Mouse (Mus musculus): ENCODE data around the gene Cdc42ep1. TPM values are rescaled to one million over a fixed set of nuclear protein-coding genes. Genes with fewer than 3 reads are reported as not detected.
A peak's percentile ranks its signal among the peaks of the same experiment; 100 is the strongest.

Cdc42ep1 gene
- polyA plus RNA-seq, 1 experiment from 2014 or later: 15.9 TPM

DNA sequence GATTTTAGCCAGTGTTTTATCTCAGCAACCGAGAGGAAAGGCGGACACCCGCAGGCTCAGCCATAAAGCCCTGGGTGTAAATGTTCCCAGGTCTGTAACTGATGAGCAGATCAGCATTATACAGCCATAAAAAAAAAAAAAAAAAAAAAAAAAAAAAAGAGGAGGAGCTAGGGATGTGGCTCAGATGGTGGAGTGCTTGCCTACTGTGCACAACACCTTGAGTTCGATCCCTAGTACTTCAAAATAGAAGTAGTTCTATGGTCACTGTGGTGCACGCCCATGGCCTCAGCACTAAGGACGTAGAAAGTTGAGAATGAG, 26.4 kb upstream of the Cdc42ep1 start:
- no peak overlapping the region for H3K27ac ChIP-seq (ENCODE audit: low read depth, low read length)
- H3K9ac ChIP-seq (ENCODE audit: low read depth, low read length): no peak overlapping the region
- H3K4me2 ChIP-seq (ENCODE audit: low read length): no peak overlapping the region
- H3K4me3 ChIP-seq (ENCODE audit: low read length): no peak overlapping the region
- H3K9me3 ChIP-seq (ENCODE audit: control insufficient read depth, low read length): no peaks in the 10 kb centered on the region
- H3K36me3 ChIP-seq (ENCODE audit: control insufficient read depth, insufficient read depth, low read length): no peaks in the 10 kb centered on the region
- H3K27me3 ChIP-seq (replicated peaks; ENCODE audit: control insufficient read depth, insufficient read depth, low read length): no peaks in the 10 kb centered on the region
- no peaks in the 10 kb centered on the region for H3K4me1 ChIP-seq (ENCODE audit: control insufficient read depth, insufficient read depth, low read depth, low read length)
- ATAC-seq: no peak
- WGBS: 76% methylated on average over 6 of the region's 6 CpGs

DNA sequence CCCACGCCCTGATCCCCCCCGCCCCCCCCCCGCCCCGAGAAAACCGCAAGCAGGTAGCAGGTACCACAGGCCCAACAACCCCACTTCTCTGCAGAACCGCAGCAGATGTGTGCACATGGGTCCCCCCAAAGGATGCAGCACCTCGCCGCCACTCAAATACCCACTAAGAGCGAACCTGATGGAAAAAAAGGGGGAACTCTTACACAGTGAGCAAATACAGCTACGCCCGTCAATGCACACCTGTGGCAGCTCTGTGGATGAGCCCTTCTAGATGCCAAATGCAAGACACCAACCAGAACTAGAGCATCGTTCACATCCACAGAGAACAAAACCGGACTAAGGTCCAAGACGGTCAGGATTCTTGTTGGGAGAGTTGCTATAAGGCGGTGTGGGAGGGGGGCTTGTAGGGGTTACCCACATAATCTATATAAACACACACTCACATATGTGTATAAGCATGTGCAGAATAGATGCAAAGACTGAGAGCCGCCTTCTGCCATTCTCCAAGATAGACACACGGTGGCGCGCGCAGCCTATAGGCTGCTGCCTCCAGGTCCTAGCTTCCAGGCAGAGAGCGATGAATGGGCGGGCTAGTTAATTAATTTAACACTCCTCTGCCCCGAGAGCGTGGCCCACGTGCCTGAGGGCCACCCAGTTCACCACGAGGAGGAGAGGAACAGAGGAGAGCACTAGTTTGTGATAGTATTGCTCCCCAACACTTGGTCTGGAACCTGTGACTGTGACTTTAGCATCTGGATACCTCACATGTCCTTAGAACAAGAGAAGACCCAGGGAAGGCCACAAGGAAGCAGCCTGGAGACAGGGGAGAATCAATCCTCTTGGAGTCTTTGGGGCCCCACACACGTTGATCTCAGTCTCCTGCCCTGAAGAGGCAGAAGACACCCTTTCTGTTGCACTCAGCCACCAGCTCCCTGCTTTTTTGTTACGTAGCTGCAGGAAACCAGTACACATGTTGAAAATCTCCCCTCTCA, 15.9 kb upstream of the Cdc42ep1 start:
- Histone ChIP-seq H3K36me3 (ENCODE audit: control insufficient read depth, insufficient read depth, low read length) (no peaks in the 10 kb centered on the region), H3K9me3 (ENCODE audit: control insufficient read depth, low read length) (no peaks in the 10 kb centered on the region), H3K4me2 (ENCODE audit: low read length) (no peak overlapping the region), H3K27me3 (replicated peaks; ENCODE audit: control insufficient read depth, insufficient read depth, low read length) (no peaks in the 10 kb centered on the region), H3K27ac (ENCODE audit: low read depth, low read length) (no peak overlapping the region), H3K4me1 (ENCODE audit: control insufficient read depth, insufficient read depth, low read depth, low read length) (peaks cover 4% of the 10 kb centered on the region), H3K4me3 (ENCODE audit: low read length) (no peak overlapping the region), H3K9ac (ENCODE audit: low read depth, low read length) (no peak overlapping the region)
- ATAC-seq: peak; percentile 69
- 23% methylated on average over 28 of the region's 28 CpGs for WGBS

DNA sequence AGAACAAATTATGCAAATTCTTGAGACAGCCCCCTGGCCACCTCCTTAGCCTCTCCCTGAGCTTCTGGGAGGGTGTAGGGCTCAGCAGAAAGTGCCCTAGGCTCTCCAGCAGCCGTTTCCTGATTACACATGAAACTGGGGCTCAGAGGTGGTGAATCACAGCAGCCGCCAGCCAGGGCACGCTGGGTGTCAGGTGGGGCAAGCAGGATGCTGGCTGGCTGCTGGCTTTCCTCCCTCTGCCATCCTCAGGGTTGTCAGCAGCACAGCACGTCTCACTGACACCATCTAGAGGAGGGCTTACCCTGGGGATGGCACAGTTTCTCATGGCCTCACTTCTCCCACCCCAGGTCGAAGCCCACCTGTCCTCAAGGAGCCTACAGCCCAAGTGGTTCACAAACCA, 14.1 kb upstream of the Cdc42ep1 start:
- 17% methylated on average over 5 of the region's 5 CpGs for WGBS
- ATAC-seq: no peak
- Histone ChIP-seq H3K4me2 (ENCODE audit: low read length) (no peak overlapping the region), H3K27me3 (replicated peaks; ENCODE audit: control insufficient read depth, insufficient read depth, low read length) (no peaks in the 10 kb centered on the region), H3K4me3 (ENCODE audit: low read length) (no peak overlapping the region), H3K4me1 (ENCODE audit: control insufficient read depth, insufficient read depth, low read depth, low read length) (peaks cover 10% of the 10 kb centered on the region), H3K36me3 (ENCODE audit: control insufficient read depth, insufficient read depth, low read length) (no peaks in the 10 kb centered on the region), H3K9me3 (ENCODE audit: control insufficient read depth, low read length) (no peaks in the 10 kb centered on the region), H3K9ac (ENCODE audit: low read depth, low read length) (peak overlapping the region; percentile 4; the same call in 1 of the 2 replicates), H3K27ac (ENCODE audit: low read depth, low read length) (no peak overlapping the region)

DNA sequence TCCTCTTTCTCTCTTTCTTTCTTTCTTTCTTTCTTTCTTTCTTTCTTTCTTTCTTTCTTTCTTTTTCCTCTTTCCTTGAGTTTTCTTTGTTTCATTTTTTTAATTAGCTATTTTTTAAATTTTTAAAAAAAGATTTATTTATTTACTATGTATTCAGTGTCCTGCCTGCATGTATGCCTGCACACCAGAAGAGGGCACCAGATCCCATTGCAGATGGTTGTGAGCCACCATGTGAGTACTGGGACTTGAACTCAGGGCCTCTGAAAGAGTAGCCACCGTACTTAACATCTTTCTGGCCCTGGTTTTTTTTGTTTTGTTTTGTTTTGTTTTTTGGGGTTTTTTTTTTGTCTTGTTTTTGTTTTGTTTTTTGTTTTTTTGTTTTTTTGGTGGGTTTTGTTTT, 12.8 kb upstream of the Cdc42ep1 start:
- Histone ChIP-seq H3K27me3 (replicated peaks; ENCODE audit: control insufficient read depth, insufficient read depth, low read length) (no peaks in the 10 kb centered on the region), H3K4me3 (ENCODE audit: low read length) (no peak overlapping the region), H3K9ac (ENCODE audit: low read depth, low read length) (no peak overlapping the region), H3K27ac (ENCODE audit: low read depth, low read length) (no peak overlapping the region), H3K4me1 (ENCODE audit: control insufficient read depth, insufficient read depth, low read depth, low read length) (peaks cover 15% of the 10 kb centered on the region), H3K9me3 (ENCODE audit: control insufficient read depth, low read length) (no peaks in the 10 kb centered on the region), H3K36me3 (ENCODE audit: control insufficient read depth, insufficient read depth, low read length) (no peaks in the 10 kb centered on the region), H3K4me2 (ENCODE audit: low read length) (no peak overlapping the region)
- WGBS: 90% methylated on average over 1 of the region's 1 CpGs
- no peak for ATAC-seq

DNA sequence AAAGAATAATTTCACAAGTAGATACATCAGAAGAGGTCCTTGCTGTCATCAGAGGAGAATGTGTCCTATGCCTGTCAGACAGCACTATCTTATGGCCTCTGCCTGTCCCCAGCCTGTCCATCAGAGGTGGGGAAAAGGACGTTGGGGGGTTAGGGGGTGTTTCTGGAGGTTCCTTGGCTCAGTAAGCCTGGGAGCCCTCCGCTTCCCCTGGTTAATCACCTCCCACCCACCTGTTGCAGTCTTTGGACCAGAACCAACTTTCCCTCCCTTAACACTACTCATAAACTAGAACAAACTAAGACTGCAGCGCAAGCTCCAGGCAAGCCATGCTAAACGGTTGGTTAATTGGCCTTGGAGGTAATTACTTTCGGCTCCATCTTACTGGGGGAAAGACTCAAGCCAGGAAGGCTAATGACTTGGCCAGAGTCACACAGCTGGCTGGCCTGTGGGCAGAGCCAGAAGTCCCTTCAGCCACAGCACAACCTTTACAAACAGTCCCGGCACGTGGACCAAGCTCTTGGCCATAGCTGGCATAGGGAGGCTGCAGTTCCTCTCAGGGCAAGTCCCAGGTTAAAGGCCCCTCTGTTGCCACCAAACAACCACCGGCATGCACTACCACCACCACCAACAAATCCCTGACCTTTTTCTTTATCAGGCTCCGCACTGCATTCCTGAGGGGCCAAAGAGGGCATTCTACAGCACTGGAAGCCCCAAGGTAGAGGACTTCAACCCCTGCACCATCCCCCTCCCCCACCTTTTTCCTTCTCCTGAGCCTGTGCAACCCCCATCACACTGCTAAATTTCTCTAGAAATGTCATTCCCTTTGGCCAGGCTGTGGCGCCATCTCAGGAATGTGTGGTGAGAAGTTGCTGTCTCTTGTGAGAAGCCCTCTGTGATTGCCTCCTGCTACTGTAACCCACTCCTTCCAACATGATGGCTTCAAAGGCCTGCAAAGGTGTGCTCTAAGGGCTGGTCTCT, 11.4 kb upstream of the Cdc42ep1 start:
- no peak overlapping the region for H3K27ac ChIP-seq (ENCODE audit: low read depth, low read length)
- no peak for ATAC-seq
- 71% methylated on average over 10 of the region's 10 CpGs for WGBS
- H3K9ac ChIP-seq (ENCODE audit: low read depth, low read length): no peak overlapping the region
- H3K4me2 ChIP-seq (ENCODE audit: low read length): no peak overlapping the region
- no peak overlapping the region for H3K4me3 ChIP-seq (ENCODE audit: low read length)
- H3K27me3 ChIP-seq (replicated peaks; ENCODE audit: control insufficient read depth, insufficient read depth, low read length): no peaks in the 10 kb centered on the region
- no peaks in the 10 kb centered on the region for H3K9me3 ChIP-seq (ENCODE audit: control insufficient read depth, low read length)
- peaks cover 23% of the 10 kb centered on the region for H3K4me1 ChIP-seq (ENCODE audit: control insufficient read depth, insufficient read depth, low read depth, low read length)
- H3K36me3 ChIP-seq (ENCODE audit: control insufficient read depth, insufficient read depth, low read length): no peaks in the 10 kb centered on the region

DNA sequence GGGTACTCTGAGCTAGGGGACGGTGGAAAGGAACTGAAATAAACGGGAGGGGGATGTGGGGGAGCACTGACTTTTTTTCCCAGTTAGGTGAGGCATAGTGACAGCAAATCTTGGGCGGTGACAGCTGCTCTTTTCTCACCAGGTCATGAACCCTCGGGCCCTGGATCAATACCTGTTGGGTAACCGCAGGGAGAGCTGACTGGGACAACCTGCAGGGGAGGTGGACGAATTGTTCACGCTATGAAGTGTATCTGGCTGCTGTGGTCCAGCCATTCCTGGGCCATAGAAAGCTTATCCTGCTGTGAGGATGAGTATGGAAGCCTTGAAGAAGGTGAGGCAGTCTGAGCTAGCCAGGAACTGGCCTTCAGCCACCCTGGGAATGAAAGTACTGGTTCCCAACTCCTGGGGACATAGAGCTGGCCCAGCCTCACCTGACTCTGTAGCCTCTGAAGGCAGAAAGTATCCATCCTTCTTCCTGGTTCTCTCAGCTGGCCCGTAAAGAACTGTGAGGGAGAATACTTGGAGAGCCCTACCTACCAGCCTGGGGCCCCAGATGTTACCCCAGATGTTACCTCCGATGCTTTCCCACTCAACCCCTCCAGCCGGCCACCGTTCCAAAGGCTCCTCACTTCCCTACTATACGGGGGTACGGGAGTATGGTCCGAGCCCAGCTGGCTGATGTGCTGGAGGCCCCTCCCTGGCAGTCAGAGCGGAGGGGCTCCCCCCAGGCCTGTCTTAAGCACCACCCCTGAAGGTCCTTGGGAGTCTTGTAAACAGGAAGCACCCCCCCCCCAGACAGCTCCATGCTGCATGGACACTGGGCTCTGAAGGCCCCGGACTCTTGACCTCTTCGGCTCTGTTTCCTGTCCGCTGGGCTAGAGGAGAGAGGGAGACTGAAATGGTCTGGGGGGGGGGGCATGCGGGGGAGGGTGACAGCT, 10.4 kb upstream of the Cdc42ep1 start:
- Histone ChIP-seq H3K36me3 (ENCODE audit: control insufficient read depth, insufficient read depth, low read length) (no peaks in the 10 kb centered on the region), H3K9ac (ENCODE audit: low read depth, low read length) (no peak overlapping the region), H3K4me2 (ENCODE audit: low read length) (no peak overlapping the region), H3K4me3 (ENCODE audit: low read length) (no peak overlapping the region), H3K27me3 (replicated peaks; ENCODE audit: control insufficient read depth, insufficient read depth, low read length) (no peaks in the 10 kb centered on the region), H3K4me1 (ENCODE audit: control insufficient read depth, insufficient read depth, low read depth, low read length) (peaks cover 25% of the 10 kb centered on the region), H3K9me3 (ENCODE audit: control insufficient read depth, low read length) (no peaks in the 10 kb centered on the region), H3K27ac (ENCODE audit: low read depth, low read length) (peak overlapping the region; percentile 74)
- no peak for ATAC-seq
- 50% methylated on average over 18 of the region's 19 CpGs for WGBS

DNA sequence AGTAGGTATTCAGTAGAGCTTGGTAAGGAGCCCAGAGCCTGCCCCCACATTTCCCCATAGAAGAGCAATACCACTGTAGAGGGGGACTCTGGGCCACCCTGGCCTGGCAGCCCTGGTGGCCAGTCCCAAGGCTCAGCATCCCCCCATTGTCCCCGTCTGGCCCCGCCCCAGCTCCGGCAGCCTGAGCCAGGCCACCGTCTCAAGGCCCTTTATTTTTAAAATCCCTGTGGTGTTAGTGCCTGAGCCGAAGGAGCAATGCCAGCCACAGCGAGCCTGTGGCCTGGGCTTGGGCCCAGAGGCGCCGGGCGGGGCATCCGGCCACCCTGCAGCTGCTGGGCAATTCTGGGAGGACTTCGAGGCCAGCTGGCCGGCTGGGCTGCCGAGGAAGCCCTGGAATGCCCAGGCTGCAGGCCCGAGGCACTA, 9.7 kb upstream of the Cdc42ep1 start:
- WGBS: 9% methylated on average over 14 of the region's 14 CpGs
- Histone ChIP-seq H3K4me1 (ENCODE audit: control insufficient read depth, insufficient read depth, low read depth, low read length) (peaks cover 25% of the 10 kb centered on the region), H3K9ac (ENCODE audit: low read depth, low read length) (peak overlapping the region; percentile 36), H3K4me3 (ENCODE audit: low read length) (no peak overlapping the region), H3K27ac (ENCODE audit: low read depth, low read length) (peak overlapping the region; percentile 74), H3K4me2 (ENCODE audit: low read length) (no peak overlapping the region), H3K9me3 (ENCODE audit: control insufficient read depth, low read length) (no peaks in the 10 kb centered on the region), H3K36me3 (ENCODE audit: control insufficient read depth, insufficient read depth, low read length) (no peaks in the 10 kb centered on the region), H3K27me3 (replicated peaks; ENCODE audit: control insufficient read depth, insufficient read depth, low read length) (no peaks in the 10 kb centered on the region)
- peak; percentile 89 for ATAC-seq

DNA sequence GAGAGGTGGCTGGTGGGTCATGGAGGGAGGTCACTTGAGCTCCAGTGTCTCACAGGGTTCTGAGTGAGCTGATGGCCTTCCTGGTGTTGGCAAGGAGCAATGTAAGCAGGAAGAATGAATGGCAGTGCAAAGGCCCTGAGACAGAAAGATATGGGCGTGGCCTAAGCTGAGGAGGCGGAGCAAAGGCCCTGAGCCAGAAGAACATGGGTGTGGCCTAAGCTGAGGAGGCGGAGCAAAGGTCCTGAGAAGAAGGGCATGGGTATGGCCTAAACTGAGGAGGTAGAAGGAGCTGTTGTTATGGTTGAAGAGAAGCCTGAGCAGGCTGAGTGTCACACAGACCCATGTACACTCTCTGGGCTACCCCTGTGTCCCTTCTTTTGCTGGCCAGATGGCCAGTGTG, 8.8 kb upstream of the Cdc42ep1 start:
- peak overlapping the region; percentile 74 for H3K27ac ChIP-seq (ENCODE audit: low read depth, low read length)
- WGBS: 90% methylated on average over 3 of the region's 3 CpGs
- no peak for ATAC-seq

More for the DNA sequence above, 8.8 kb upstream of the Cdc42ep1 start:
- H3K9ac ChIP-seq (ENCODE audit: low read depth, low read length): no peak overlapping the region
- H3K9me3 ChIP-seq (ENCODE audit: control insufficient read depth, low read length): no peaks in the 10 kb centered on the region
- no peak overlapping the region for H3K4me2 ChIP-seq (ENCODE audit: low read length)
- no peaks in the 10 kb centered on the region for H3K36me3 ChIP-seq (ENCODE audit: control insufficient read depth, insufficient read depth, low read length)
- H3K4me3 ChIP-seq (ENCODE audit: low read length): no peak overlapping the region
- peaks cover 22% of the 10 kb centered on the region for H3K4me1 ChIP-seq (ENCODE audit: control insufficient read depth, insufficient read depth, low read depth, low read length)
- no peaks in the 10 kb centered on the region for H3K27me3 ChIP-seq (replicated peaks; ENCODE audit: control insufficient read depth, insufficient read depth, low read length)
